Mouse (Mus musculus): ENCODE measurements around the gene Dcxr.
"Not testable (repeated sequence)": the region's sequence is repeated elsewhere in the genome, so short reads cannot be mapped to it uniquely, and the experiment has no call there.

The Dcxr gene

GRCm38 (mm10) chr11:120729432-120730050, 2.5 kb upstream of the Dcxr start:
- DNase-seq (ENCODE audit: low read depth, low spot score) = not testable (repeated sequence)

DNA sequence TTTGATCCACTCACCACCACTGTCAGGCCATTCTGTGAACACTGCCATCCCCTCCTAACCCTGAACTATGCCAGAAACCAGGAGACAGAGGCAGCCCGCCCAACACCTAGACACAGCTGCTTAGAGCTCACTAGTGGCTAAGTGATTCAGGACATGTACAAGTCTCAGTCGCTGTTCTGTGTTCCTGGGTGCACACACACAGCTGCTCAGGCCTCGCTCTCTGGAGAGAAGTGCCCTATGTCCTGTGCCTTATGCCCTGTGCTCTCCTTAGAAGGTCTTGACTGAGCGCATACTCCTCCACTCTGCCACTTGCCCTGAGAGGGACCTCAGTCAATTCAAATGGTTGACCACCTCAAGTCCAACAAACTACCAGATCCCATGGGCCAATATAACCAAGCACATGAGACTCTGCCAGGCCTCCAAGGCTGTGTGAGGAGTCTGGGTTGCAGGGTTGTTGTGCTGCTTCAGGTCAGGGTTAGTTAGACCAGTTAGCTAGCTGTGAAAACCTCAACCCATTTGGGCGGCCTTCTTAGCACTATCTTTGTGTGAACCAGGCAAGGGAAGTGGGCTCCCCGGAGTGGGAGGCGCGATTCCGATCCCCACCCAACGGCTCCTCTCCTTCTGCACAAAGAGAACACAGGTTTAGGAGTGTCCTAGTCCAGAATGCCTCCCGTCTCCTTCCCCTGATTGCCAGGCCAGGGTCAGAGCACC, 1.6 kb upstream of the Dcxr start:
- no peak for DNase-seq (ENCODE audit: low read depth, low spot score)

- DNase-seq (ENCODE audit: low read depth, low spot score) = no peak
Observed at GRCm38 (mm10) chr11:120727564-120727963, 483 bp upstream of the Dcxr start.

GRCm38 (mm10) chr11:120726243-120727168, 575 bp downstream of the Dcxr start:
- peak; percentile 30 for DNase-seq (ENCODE audit: low read depth, low spot score)

GRCm38 (mm10) chr11:120723509-120723908, 3.6 kb downstream of the Dcxr start:
- DNase-seq (ENCODE audit: low read depth, low spot score) = no peak

DNA sequence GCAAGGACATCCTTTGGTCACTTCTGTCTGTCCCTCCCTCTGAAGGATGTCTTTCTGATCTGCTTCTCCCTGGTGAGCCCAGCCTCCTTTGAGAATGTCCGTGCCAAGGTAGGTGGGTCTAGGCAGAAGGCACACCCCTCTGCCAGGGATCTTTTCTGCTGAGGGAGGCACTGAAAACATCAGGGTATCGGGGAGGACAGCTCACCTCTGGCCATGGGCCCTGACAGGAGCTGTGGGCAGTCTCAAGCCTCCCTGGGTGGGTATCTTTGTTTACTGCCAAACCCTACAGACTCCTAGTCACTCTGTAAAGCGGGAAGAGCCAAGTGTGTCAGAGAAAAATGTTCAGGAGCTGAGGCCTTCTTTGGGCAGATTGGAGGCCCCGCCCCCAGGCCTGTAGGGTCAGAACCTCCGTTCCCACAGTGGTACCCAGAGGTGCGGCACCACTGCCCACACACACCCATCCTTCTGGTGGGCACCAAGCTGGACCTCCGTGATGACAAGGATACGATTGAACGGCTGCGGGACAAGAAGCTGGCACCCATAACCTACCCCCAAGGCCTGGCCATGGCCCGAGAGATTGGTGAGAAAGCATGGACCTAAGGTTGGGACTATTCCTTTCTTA, 4.2 kb downstream of the Dcxr start:
- no peak for DNase-seq (ENCODE audit: low read depth, low spot score)

GRCm38 (mm10) chr11:120722067-120722630, 4.9 kb downstream of the Dcxr start:
- DNase-seq (ENCODE audit: low read depth, low spot score) = no peak

- no peak for DNase-seq (ENCODE audit: low read depth, low spot score)
Observed at GRCm38 (mm10) chr11:120721124-120722066, 5.7 kb downstream of the Dcxr start, which contains the start of gene Rac3. Rac3 (plus strand) TSS chr11:120721470.

GRCm38 (mm10) chr11:120720450-120720849, 6.6 kb downstream of the Dcxr start:
- DNase-seq (ENCODE audit: low read depth, low spot score) = peak; percentile 50

DNA sequence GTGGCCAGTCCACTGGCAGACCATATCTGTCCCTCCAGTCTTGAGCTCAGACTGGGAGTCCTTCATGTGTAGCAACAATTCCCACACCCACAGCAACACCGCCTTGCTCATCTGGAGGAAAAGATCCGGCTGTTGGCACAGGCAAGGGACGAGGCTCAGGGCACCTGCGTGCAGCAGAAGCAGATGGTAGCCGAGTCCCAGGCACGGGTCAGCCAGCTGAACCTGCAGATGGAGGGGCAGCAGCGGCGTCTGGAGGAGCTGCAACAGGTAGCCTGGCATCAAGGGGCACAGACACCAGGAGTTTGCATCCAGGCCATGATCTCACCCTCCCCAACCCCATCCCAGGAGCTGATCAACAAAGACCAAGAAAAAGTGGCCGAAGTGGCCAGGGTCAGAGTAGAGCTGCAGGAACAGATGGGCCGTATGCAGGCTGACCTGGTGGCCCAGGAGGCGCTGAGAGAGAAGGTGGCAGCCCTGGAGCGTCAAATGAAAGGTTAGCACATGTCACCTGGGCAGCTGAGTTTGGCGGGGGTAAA, 7.2 kb downstream of the Dcxr start:
- no peak for DNase-seq (ENCODE audit: low read depth, low spot score)

DNA sequence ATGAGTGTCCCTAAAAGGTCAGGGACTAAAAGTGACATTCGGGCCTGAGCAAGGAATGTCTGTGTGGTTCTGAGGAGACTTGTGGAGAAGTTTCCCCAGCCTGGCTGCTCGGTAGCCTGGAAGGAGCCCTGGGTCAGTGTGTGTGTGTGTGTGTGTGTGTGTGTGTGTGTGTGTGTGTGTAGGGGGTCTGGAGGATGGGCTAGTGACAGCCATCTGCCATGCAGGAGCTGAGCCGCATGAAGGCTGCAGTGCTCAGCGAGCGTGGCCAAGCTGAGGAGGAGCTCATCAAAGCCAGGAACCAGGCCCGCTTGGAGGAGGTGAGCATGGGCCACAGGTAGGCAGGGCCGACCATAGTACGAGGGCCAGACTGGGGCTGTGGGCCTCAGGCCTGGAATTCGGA, 7.8 kb downstream of the Dcxr start:
- DNase-seq (ENCODE audit: low read depth, low spot score) = no peak

DNA sequence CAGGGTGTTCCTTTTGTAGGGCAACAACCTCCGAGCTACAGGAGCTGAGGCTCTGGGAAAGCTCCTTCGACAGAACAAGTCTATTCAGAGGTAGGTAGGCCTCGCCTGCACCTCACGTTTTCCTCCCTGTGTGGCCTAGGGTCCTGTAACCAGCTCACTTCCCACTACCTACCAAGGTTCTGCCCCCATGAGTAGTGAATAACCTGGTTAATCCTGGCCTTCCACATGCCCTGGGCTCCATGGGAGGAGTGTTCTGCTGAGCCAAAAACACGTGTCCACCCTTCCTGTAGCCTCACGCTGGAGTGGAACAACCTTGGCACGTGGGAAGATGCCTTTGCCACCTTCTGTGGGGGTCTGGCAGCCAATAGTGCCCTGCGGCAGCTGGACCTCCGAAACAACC, 11.9 kb downstream of the Dcxr start:
- DNase-seq (ENCODE audit: low read depth, low spot score) = no peak

DNA sequence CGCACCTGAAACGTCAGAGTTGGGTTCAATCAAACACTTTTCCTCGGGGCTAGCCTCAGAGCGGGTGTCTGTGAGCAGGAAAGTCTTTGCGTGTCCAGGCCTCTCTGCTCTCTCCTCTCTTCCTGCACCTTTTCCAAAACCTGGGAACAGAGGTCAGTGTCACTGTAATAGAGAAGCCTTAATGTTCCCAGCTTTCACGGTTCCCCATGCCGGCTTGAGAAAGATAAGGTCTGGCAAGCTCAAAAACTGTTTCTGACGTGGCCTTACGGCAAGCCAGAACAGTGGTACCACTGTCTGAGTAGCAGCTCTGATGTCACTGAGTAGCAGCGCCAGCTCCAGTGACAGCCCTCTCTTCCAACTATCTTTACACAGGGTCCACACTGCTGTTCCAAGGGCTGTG, 12.5 kb downstream of the Dcxr start:
- DNase-seq (ENCODE audit: low read depth, low spot score) = no peak

DNA sequence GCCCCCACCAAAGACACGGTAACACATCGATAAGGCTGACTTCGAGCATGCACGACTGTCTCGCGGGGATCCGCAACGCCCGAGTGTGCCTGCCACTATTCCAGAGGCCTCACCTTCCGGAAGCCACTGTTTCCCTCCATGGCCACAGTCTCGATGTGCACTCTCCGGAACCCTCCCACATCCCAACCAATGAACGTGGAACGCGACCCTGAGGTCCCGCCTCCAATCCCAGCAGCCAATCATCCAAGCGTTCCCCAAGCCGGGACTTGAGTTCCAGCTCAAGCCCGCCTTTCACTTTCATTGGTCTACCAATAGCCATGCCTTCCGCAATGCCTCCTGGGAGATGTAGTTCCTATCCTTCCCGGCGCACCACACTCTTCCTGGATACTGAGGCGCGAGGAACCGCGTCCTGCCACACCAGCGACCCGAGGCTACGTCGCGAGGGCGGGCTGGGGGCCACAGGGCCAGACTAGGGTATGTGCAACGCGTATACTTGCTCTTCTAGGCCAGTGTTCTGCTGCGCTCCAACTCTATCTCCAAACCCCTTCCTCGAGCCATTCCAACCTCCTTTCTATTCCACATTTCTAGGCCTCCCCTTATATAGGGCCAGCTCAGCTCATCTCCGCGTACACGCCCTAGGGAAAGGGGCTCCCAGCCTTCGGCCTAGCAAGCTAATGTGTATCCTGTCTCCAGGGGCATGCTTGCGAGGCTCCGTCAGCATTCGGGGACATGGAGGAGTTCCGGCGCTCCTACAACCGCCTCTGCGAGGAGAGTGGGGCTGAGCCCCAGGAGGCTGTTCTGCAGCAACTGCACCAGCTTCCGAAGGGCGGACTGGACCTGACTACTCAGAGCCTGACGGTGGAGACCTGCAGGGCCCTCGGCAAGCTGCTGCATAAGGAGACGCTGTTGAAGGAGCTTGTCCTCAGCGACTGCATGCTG, 13.2 kb downstream of the Dcxr start, which contains the start of the genes Cenpx and Lrrc45:
Cenpx (minus strand) TSS at position 159 of the 939 bp plus-strand sequence.
Lrrc45 (plus strand) TSS at position 346 of the 939 bp plus-strand sequence.
- DNase-seq (ENCODE audit: low read depth, low spot score) = peak; percentile 100

DNA sequence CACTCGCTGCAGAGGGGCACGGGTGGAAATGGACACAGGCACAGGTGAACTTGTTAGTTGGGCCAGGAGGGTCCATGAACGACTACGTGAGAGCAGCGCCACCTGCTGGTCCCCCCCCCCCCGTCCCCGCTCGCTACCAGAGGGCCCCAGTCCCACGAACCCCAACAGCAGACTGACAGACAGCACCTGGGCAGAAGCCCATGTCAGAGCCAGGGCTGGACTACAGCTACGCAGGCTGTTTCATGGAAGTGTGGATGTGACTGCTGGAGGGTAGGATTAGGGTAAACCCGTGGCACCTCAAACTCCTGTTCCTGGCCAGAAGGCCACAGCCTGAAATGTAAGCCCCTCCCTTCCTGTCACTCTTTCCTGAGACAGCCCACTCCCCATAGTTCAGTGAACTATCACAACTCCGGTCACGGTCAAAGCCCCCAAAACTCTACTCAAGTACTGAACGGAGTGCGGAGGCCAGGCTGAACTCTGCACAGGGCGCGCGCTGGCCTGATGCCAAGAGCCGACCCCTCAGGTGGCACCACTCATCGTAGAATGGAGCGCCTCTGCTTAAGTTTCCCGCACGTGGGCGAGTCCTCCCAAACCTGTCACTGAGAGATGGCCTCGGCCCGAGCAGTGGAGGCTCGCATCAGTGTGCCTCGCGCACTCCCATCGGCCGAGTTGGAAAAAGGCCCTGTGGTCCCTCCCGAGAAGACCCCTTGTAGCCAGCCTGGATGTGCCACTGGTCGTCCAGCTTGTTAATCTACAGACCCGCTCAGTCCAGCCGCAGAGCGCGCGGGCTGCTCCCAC, 14.1 kb downstream of the Dcxr start:
- peak; percentile 78 for DNase-seq (ENCODE audit: low read depth, low spot score)

GRCm38 (mm10) chr11:120711980-120712604, 15.0 kb downstream of the Dcxr start:
- DNase-seq (ENCODE audit: low read depth, low spot score) = no peak

- DNase-seq (ENCODE audit: low read depth, low spot score) = no peak
Observed at GRCm38 (mm10) chr11:120710672-120711071, 16.4 kb downstream of the Dcxr start.
